Mouse (Mus musculus) G1E (cell line): Measurements from ENCODE around the gene Gtpbp8. TPM values are rescaled to one million over a fixed set of nuclear protein-coding genes. Genes with fewer than 3 reads are reported as not detected.

Experiments
- ATAC-seq: 2 replicates; pipeline ENCODE4 v1.8.0; 2016; ENCODE audit warnings: mild to moderate bottlenecking; ENCODE audit not compliant: insufficient number of reproducible peaks, poor library complexity, low FRiP score, severe bottlenecking; ENCODE audit errors: extremely low read depth
- DNase-seq: peaks from one replicate; pipeline ENCODE4 v3.0.0; 2012; ENCODE audit warnings: low spot score
- H3K27me3 ChIP-seq: 2 replicates; pipeline ENCODE4 v1.6.1; 2012; ENCODE audit warnings: mild to moderate bottlenecking, low read length, inconsistent platforms; ENCODE audit not compliant: insufficient read depth
- H3K36me3 ChIP-seq: replicated peaks from 2 replicates; pipeline ENCODE3; 2012; ENCODE audit warnings: mild to moderate bottlenecking, inconsistent platforms
- H3K4me1 ChIP-seq: 2 replicates; pipeline ENCODE4 v1.6.1; 2012; ENCODE audit warnings: low read depth, low read length, inconsistent platforms, mixed read lengths; ENCODE audit not compliant: insufficient read depth
- H3K4me3 ChIP-seq: 2 replicates; pipeline ENCODE4 v1.5.1; 2012; ENCODE audit warnings: low read depth, mild to moderate bottlenecking, inconsistent platforms, low read length, moderate library complexity, mixed read lengths
- H3K9me3 ChIP-seq: replicated peaks from 2 replicates; pipeline ENCODE4 v1.6.1; 2012; ENCODE audit warnings: inconsistent platforms
- CTCF ChIP-seq: IDR thresholded peaks from 2 replicates; pipeline ENCODE4 v1.5.1; 2012; ENCODE audit warnings: low read depth, low read length, inconsistent platforms, mixed read lengths
- GATA1 ChIP-seq: IDR thresholded peaks from 2 replicates; pipeline ENCODE4 v1.6.1; 2012; ENCODE audit warnings: borderline replicate concordance, low read length, inconsistent platforms, mixed read lengths
- GATA2 ChIP-seq: IDR thresholded peaks from 2 replicates; pipeline ENCODE4 v1.6.1; 2012; ENCODE audit warnings: low read depth, low read length, inconsistent platforms, borderline replicate concordance
- POLR2AphosphoS5 ChIP-seq: IDR thresholded peaks from 2 replicates; pipeline ENCODE4 v1.6.1; 2012; ENCODE audit warnings: low read depth, low read length, inconsistent platforms; ENCODE audit not compliant: insufficient replicate concordance
- TAL1 ChIP-seq: conservative IDR thresholded peaks from 2 replicates; pipeline ENCODE4 v1.6.1; 2012; ENCODE audit warnings: low read depth, low read length, inconsistent platforms, mixed read lengths
- polyA plus RNA-seq: library from polyadenylated mRNA; stranded (reverse); fragments of >175 nt; gene quantifications from 2 replicates; pipeline ENCODE4 v1.2.3, GENCODE M21; 2012
- total RNA-seq, 2 experiments: library from RNA; stranded (forward) in 1 of 2; stranded (reverse) in 1 of 2; fragments of 200-1000 nt in 1 of 2; fragments of >200 nt in 1 of 2; fragmentation: Nextera tagmentation in 1 of 2; gene quantifications; 2 replicates each; pipeline ENCODE4 v1.2.3; 2014 to 2017

Gtpbp8 gene
- total and polyA plus RNA-seq, 3 experiments: 26.4 to 41.9 (median 26.6) TPM

DNA sequence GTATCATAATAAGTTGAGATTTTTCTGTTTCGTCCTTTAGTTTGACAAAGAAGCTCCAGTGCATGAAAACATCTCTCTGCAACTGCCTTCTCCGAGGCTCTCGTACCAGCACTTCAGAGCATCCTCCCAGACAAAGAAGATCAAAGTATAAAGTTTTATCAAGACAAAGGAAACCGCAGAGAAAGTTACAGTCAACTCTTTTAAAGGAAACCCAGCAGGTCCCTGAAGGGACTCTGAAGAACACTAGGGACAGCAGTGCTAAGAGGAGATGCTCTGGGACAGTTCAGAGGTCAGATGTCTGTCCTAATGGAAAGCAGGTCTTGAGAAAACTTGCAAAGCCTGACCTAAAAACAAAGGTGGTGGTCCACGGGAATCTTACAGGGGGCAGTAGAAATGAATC, 10.5 kb downstream of the Gtpbp8 start:
- Histone ChIP-seq H3K9me3 (no peaks in the 10 kb centered on the region), H3K27me3 (no peaks in the 10 kb centered on the region), H3K4me3 (no peak overlapping the region), H3K4me1 (peaks cover 4% of the 10 kb centered on the region), H3K36me3 (peaks cover 92% of the 10 kb centered on the region)
- ATAC-seq (no peak), DNase-seq (no peak)
- TF ChIP-seq POLR2AphosphoS5 (no peak), GATA1 (no peak), CTCF (no peak), TAL1 (no peak), GATA2 (no peak)

DNA sequence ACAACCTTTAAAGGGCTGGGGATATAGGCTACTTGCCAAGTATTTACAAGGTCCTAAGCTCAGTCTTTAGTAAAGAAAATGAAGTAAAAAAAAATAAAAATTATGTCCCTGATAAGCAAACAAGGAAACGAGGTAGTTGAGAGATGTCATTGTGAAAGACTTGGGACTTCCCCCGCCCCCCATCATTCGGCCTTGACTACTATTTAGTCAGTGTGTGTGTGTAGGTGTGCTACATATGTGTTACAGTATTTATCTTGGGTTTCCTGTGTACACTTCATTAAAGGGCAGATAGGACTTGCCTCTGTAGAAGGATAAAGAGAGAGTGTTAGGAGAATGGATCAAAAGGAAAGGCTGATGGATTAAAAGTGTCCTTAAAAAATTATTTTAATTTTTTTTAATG, 12.1 kb downstream of the Gtpbp8 start:
- no peak for DNase-seq

DNA sequence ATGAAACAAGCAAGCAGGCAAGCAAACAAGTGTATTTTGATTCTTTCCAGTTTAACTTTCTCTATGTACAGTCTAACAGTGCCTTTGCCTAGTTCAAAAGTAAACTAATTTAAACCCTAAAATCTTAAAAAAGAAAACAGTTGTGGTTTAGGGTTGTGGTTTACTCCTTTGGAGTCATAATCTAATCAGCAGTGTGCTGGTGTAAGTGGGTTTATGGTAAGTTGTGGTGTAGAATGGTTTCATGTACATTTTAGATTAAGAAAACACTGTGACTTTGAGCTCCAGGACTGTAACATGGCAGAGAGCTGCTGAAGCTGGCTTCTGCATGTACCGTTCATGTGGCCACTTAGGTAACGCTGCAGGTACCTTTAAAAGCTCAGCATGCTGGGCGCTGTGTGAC, 18.6 kb downstream of the Gtpbp8 start:
- Histone ChIP-seq H3K36me3 (peaks cover 62% of the 10 kb centered on the region), H3K27me3 (no peaks in the 10 kb centered on the region), H3K4me1 (peaks cover 48% of the 10 kb centered on the region), H3K4me3 (no peak overlapping the region), H3K9me3 (no peaks in the 10 kb centered on the region)
- no peak for ATAC-seq
- TF ChIP-seq TAL1: peak; percentile 34; the same call in 1 of the 2 replicates
- TF ChIP-seq GATA1: no peak
- no peak for TF ChIP-seq CTCF
- DNase-seq: no peak

More for the DNA sequence above, 12.1 kb downstream of the Gtpbp8 start:
- H3K36me3 ChIP-seq: peaks cover 97% of the 10 kb centered on the region
- H3K4me3 ChIP-seq: no peak overlapping the region
- H3K27me3 ChIP-seq: no peaks in the 10 kb centered on the region
- TF ChIP-seq TAL1 (no peak), CTCF (no peak), GATA2 (no peak)
- H3K9me3 ChIP-seq: no peaks in the 10 kb centered on the region
- ATAC-seq: no peak
- H3K4me1 ChIP-seq: peaks cover 4% of the 10 kb centered on the region

DNA sequence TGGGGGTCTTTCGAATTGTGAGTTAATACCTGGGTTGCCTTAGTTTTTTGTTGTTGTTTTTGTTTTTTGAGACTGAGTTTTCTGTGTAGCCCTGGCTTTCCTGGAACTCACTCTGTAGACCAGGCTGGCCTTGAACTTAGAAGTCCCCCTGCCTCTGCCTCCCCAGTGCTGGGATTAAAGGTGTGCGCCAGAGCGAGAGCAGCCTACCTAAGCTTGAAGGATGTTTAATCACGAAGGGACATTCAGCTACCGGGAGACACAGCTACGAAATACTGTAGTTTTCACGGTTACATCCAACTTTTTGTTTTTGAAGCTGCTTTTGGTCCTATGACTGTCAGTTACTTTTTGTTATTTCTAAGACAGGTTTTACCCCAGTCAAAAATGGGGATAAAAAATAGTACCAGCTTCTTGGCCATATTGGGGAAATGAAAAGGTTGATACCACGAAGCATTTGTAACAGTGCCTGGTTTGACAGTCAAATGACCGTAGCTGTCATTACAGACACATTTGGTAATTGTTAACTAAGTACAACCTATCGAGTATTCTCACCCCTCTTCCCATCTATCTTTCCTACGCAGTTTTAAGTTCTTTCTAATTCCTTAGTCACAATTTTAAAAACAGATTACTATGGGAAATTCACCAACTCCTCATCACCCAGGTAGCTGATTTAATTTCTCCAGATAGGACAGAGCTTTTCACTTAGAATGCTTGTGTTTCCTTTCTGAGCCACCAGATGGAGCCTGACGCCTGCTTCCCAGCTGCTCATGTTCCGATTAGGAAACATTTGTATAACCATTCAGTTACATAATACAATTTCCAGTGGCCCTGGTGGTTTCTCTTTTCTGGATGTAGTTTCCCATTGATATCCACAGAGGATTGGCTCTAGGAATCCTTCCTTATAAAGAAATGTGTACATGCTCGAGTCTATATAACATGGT, 20.6 kb downstream of the Gtpbp8 start:
- H3K36me3 ChIP-seq: peaks cover 45% of the 10 kb centered on the region
- peaks cover 49% of the 10 kb centered on the region for H3K4me1 ChIP-seq
- no peaks in the 10 kb centered on the region for H3K27me3 ChIP-seq
- TF ChIP-seq CTCF (peak; percentile 57), GATA2 (no peak)
- H3K4me3 ChIP-seq: peak overlapping the region; percentile 78
- peak; percentile 22 for DNase-seq
- no peaks in the 10 kb centered on the region for H3K9me3 ChIP-seq
- peak; percentile 32 for ATAC-seq

DNA sequence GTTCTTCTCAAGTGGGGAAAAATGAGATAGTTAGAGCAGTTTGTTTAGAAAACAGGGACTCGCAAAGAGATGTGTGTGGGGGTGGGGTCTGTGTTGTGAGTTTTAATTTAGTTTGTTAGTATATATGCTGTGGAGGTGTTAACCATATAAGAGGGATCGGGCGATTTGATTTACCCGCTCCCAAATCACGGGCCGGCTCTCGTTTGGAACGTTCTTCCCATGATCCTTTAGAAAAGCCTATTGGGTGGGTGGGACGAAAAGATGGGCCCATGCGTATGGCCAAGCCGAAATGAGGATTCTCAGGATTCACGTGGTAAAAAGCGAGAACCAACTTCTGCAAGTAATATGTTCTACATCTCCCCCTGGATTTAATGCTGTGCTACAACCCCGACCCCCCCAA, 21.3 kb downstream of the Gtpbp8 start:
- DNase-seq: peak; percentile 44

DNA sequence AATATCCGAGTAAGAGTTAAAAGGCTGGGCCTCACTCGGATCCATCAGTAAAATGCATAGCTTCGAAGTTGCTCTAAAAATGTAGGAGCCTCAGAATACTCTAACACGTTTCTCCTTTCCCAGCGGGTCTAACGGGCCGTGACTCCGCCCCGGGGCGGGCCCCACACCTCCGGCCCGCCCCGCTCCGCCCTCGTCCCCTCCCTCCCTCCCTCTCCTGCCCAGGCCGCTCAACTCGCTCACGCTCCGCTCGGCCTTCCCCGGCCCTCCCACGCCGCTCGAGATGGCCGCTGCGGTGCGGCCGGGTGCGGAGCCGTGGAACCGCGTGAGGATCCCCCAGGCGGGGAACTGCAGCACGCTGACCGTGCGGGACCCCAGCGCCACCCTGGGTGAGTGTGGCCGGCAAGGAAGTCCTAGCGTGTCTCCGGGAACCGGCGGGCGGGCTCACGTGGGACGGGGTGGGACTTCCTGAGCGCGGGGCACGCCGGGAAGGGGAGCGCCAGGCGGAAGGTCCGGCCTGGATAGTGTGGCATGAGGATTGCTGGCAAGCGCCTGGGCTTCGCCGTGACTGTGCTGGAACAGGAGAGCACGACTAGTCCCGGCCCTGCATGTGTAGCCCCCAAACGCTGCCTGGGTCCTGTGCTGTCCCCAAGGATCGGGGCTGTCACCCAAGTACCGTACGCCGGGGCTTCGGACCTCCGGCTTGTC, 21.9 kb downstream of the Gtpbp8 start, which contains the start of gene Nepro:
TSS of gene Nepro (plus strand) at position 219 of the 705 bp plus-strand sequence.
- no peaks in the 10 kb centered on the region for H3K27me3 ChIP-seq
- H3K4me3 ChIP-seq: peak within 1 kb of the TSS; percentile 78
- peaks cover 46% of the 10 kb centered on the region for H3K36me3 ChIP-seq
- no peak for TF ChIP-seq GATA2
- TF ChIP-seq POLR2AphosphoS5: no peak
- no peak for TF ChIP-seq TAL1
- TF ChIP-seq CTCF: no peak
- TF ChIP-seq GATA1: no peak
- peak; percentile 72 for ATAC-seq
- DNase-seq: peak; percentile 89
- H3K9me3 ChIP-seq: no peaks in the 10 kb centered on the region
- H3K4me1 ChIP-seq: peaks cover 49% of the 10 kb centered on the region

More for the DNA sequence above, 21.3 kb downstream of the Gtpbp8 start:
- no peak for ATAC-seq
- Histone ChIP-seq H3K27me3 (no peaks in the 10 kb centered on the region), H3K4me3 (peak overlapping the region; percentile 78), H3K36me3 (peaks cover 46% of the 10 kb centered on the region), H3K9me3 (no peaks in the 10 kb centered on the region), H3K4me1 (peaks cover 49% of the 10 kb centered on the region)
- TF ChIP-seq CTCF: no peak
- TF ChIP-seq TAL1: no peak
- no peak for TF ChIP-seq GATA2
- no peak for TF ChIP-seq POLR2AphosphoS5
- TF ChIP-seq GATA1: no peak
